Mouse (Mus musculus) CH12.LX (cell line): ENCODE data around the gene E030018B13Rik. TPM values are rescaled to one million over a fixed set of nuclear protein-coding genes. Genes with fewer than 3 reads are reported as not detected.

Experiments
- DNase-seq: peaks from one replicate; pipeline ENCODE4 v3.0.0-alpha.2; 2013; ENCODE audit errors: extremely low read depth
- H3K27ac ChIP-seq: 2 replicates; pipeline ENCODE4 v1.5.1; 2012; ENCODE audit warnings: low read depth, mild to moderate bottlenecking, control low read depth, moderate library complexity; ENCODE audit not compliant: insufficient read depth
- H3K27me3 ChIP-seq: replicated peaks from 2 replicates; pipeline ENCODE3; 2012; ENCODE audit warnings: inconsistent platforms
- H3K36me3 ChIP-seq, 2 experiments: replicated peaks in 1 of 2; 2 replicates each; pipeline versions ENCODE3 to v1.6.1; 2012; ENCODE audit warnings: inconsistent platforms in 1 of 2, low read length in 1 of 2, mild to moderate bottlenecking in 1 of 2, mixed read lengths in 1 of 2, moderate library complexity in 1 of 2; ENCODE audit not compliant: control insufficient read depth in 1 of 2, insufficient read depth in 1 of 2
- H3K4me1 ChIP-seq, 2 experiments: 2 replicates each; pipeline ENCODE4 v1.6.1; 2012; ENCODE audit warnings: inconsistent platforms in 1 of 2, moderate library complexity in 1 of 2; ENCODE audit not compliant: insufficient read depth in 2 of 2, control insufficient read depth in 1 of 2
- H3K4me2 ChIP-seq: 2 replicates; pipeline ENCODE4 v1.6.1; 2012; ENCODE audit warnings: low read depth, mild to moderate bottlenecking, control low read depth; ENCODE audit not compliant: poor library complexity, insufficient read depth, severe bottlenecking
- H3K4me3 ChIP-seq, 3 experiments: fragments of 150-350 bp in 1 of 3; sonication (generic) in 1 of 3; replicated peaks in 1 of 3; 2 replicates each; pipeline versions ENCODE3 to v1.5.1; 2011 to 2012; ENCODE audit warnings: low read depth in 2 of 3, low read length in 2 of 3, mild to moderate bottlenecking in 2 of 3, moderate library complexity in 2 of 3, control low read depth in 1 of 3, improper control_type of control experiment in 1 of 3, inconsistent platforms in 1 of 3, mixed read lengths in 1 of 3; ENCODE audit not compliant: poor library complexity in 1 of 3
- H3K79me2 ChIP-seq: replicated peaks from 2 replicates; pipeline ENCODE4 v1.6.1; 2012; ENCODE audit warnings: mild to moderate bottlenecking, moderate library complexity; ENCODE audit not compliant: control insufficient read depth, poor library complexity, insufficient read depth, severe bottlenecking; ENCODE audit errors: extremely low read depth
- H3K9ac ChIP-seq: 2 replicates; pipeline ENCODE4 v1.6.1; 2012; ENCODE audit warnings: low read depth, mild to moderate bottlenecking, control low read depth, moderate library complexity; ENCODE audit not compliant: insufficient read depth
- H3K9me3 ChIP-seq: replicated peaks from 2 replicates; pipeline ENCODE3; 2012; ENCODE audit warnings: low read length, inconsistent platforms, mixed read lengths
- CHD1 ChIP-seq: IDR thresholded peaks from 2 replicates; pipeline ENCODE4 v1.6.1; 2012; ENCODE audit warnings: low read depth, low read length, improper control_type of control experiment, inconsistent platforms
- E2F4 ChIP-seq: IDR thresholded peaks from 2 replicates; pipeline ENCODE4 v1.6.1; 2011; ENCODE audit warnings: low read depth, low read length, improper control_type of control experiment; ENCODE audit not compliant: insufficient replicate concordance
- ETS1 ChIP-seq: conservative IDR thresholded peaks from 2 replicates; pipeline ENCODE4 v1.6.1; 2012; ENCODE audit warnings: low read depth, mild to moderate bottlenecking, inconsistent platforms, low read length, improper control_type of control experiment, moderate library complexity
- GABPA ChIP-seq: IDR thresholded peaks from 2 replicates; pipeline ENCODE4 v1.6.1; 2012; ENCODE audit warnings: low read depth, low read length, improper control_type of control experiment, inconsistent platforms; ENCODE audit not compliant: insufficient replicate concordance
- JUN ChIP-seq: IDR thresholded peaks from 2 replicates; pipeline ENCODE4 v1.6.1; 2011; ENCODE audit warnings: low read depth, mild to moderate bottlenecking, low read length, improper control_type of control experiment, moderate library complexity; ENCODE audit not compliant: insufficient read depth
- JUND ChIP-seq: conservative IDR thresholded peaks from 2 replicates; pipeline ENCODE4 v1.6.1; 2011; ENCODE audit warnings: low read depth, low read length, improper control_type of control experiment
- KAT2A ChIP-seq: IDR thresholded peaks from 2 replicates; pipeline ENCODE4 v1.6.1; 2012; ENCODE audit warnings: low read length, improper control_type of control experiment, inconsistent platforms; ENCODE audit not compliant: insufficient replicate concordance
- MAX ChIP-seq: IDR thresholded peaks from 2 replicates; pipeline ENCODE4 v1.6.1; 2011; ENCODE audit warnings: low read length, improper control_type of control experiment
- UBTF ChIP-seq: IDR thresholded peaks from 2 replicates; pipeline ENCODE4 v1.6.1; 2012; ENCODE audit warnings: low read depth, mild to moderate bottlenecking, inconsistent platforms, low read length, improper control_type of control experiment, moderate library complexity
- USF2 ChIP-seq: conservative IDR thresholded peaks from 2 replicates; pipeline ENCODE4 v1.6.1; 2011; ENCODE audit warnings: low read depth, low read length, improper control_type of control experiment
- dilution Hi-C: fragments of 300-500 bp; cut with MboI; formaldehyde crosslinking; loops from 2 replicates; pipeline ENCODE4 v1.14.3; 2020; ENCODE audit warnings: low sequenced_read_pairs; ENCODE audit not compliant: extremely low pct_unique_long_range_greater_than_20kb, extremely low pct_ligation_motif_present
- in situ Hi-C: fragments of 300-500 bp; cut with MboI; formaldehyde crosslinking; loops from 3 replicates; pipeline ENCODE4 v1.14.3; 2019; ENCODE audit warnings: low sequenced_read_pairs, low pct_ligation_motif_present, low pct_unique_long_range_greater_than_20kb, mixed read lengths
- polyA plus RNA-seq: library from polyadenylated mRNA; unstranded; fragments of >175 nt; gene quantifications from 2 replicates; pipeline ENCODE4 v1.2.1, GENCODE M21; 2012; ENCODE audit warnings: low read depth; ENCODE audit not compliant: insufficient read length
- total RNA-seq, 2 experiments: library from RNA; depleted of rRNA; stranded (reverse); fragments of 300-350 nt in 1 of 2; fragments of >200 nt in 1 of 2; gene quantifications; 2 replicates each; pipeline ENCODE4 v1.2.3; 2012 to 2014

E030018B13Rik gene
- total and polyA plus RNA-seq, 3 experiments: not detected

- TF ChIP-seq ETS1: no peak
- no peak for TF ChIP-seq JUN
- no peak for TF ChIP-seq UBTF
- TF ChIP-seq JUND: no peak
- no peak for TF ChIP-seq CHD1
- TF ChIP-seq USF2: no peak
- TF ChIP-seq KAT2A: no peak
- in situ Hi-C loops (no loop called here), dilution Hi-C loops (no loop called here)
- H3K4me2 ChIP-seq: no peak overlapping the region
- peaks cover 12 to 38% of the 10 kb centered on the region in 2 experiments for H3K4me1 ChIP-seq
- peaks cover 8% of the 10 kb centered on the region for H3K9me3 ChIP-seq
- 0 out of 2 replicates have a peak, but pooled peaks cover 4% of the 10 kb centered on the region for H3K79me2 ChIP-seq
- H3K27me3 ChIP-seq: no peaks in the 10 kb centered on the region
- no peak overlapping the region for H3K9ac ChIP-seq
- no peak overlapping the region for H3K4me3 ChIP-seq
- peaks cover 0 to 7% of the 10 kb centered on the region in 2 experiments for H3K36me3 ChIP-seq
- DNase-seq: no peak
- H3K27ac ChIP-seq: no peak overlapping the region
These were observed 10.5 kb downstream of the E030018B13Rik start for GRCm38 (mm10) chr7:63927121-63927520.

- no peak for DNase-seq
- Histone ChIP-seq H3K27me3 (no peaks in the 10 kb centered on the region), H3K9ac (no peak overlapping the region), H3K79me2 (0 out of 2 replicates have a peak, but pooled peaks cover 6% of the 10 kb centered on the region), H3K36me3 (no peaks in the 10 kb centered on the region), H3K27ac (no peak overlapping the region), H3K9me3 (no peaks in the 10 kb centered on the region), H3K4me2 (no peak overlapping the region), H3K4me1 (peaks cover 15 to 49% of the 10 kb centered on the region in 2 experiments), H3K4me3 (no peak overlapping the region)
- dilution Hi-C loops (no loop called here), in situ Hi-C loops (no loop called here)
- TF ChIP-seq MAX: no peak
These were observed 12.4 kb downstream of the E030018B13Rik start for GRCm38 (mm10) chr7:63929080-63929479.

- H3K4me1 ChIP-seq: peaks cover 15 to 50% of the 10 kb centered on the region in 2 experiments
- H3K79me2 ChIP-seq: peaks cover 7% of the 10 kb centered on the region
- H3K27me3 ChIP-seq: no peaks in the 10 kb centered on the region
- H3K9ac ChIP-seq: no peak overlapping the region
- no peak overlapping the region for H3K4me2 ChIP-seq
- peak; percentile 43 for DNase-seq
- H3K27ac ChIP-seq: no peak overlapping the region
- no peak overlapping the region for H3K4me3 ChIP-seq
- peaks cover 0 to 3% of the 10 kb centered on the region in 2 experiments for H3K36me3 ChIP-seq
- TF ChIP-seq ETS1: no peak
- no peak for TF ChIP-seq GABPA
- no peak for TF ChIP-seq E2F4
- TF ChIP-seq, all 38 proteins: peak for 0
- dilution Hi-C loops (no loop called here), in situ Hi-C loops (no loop called here)
- no peaks in the 10 kb centered on the region for H3K9me3 ChIP-seq
These were observed 13.5 kb downstream of the E030018B13Rik start for GRCm38 (mm10) chr7:63930132-63930531.
